Comparison of ENCODE assay signal across 8 mouse cellular contexts in genomic region chr12:84100071-84100470, GRCm38 (mm10). TPM values are rescaled to one million over a fixed set of nuclear protein-coding genes. Genes with fewer than 3 reads are reported as not detected.
DNase-seq lines count a peak whose midpoint lies in the region; ATAC-seq and TF ChIP-seq lines count a peak whose summit lies in the region.

No protein-coding gene starts in this region.

- no peaks in the 10 kb centered on the region; the same call in 1 of the 2 replicates for H3K9me3 ChIP-seq in heart, embryonic 10.5 days
- H3K9me3 ChIP-seq in neural tube, embryonic 12.5 days = 0 out of 2 replicates have a peak, but pooled peaks cover 3% of the 10 kb centered on the region
- no peaks in the 10 kb centered on the region for H3K9me3 ChIP-seq in limb, embryonic 14.5 days (ENCODE audit: control insufficient read depth, low read length)
- H3K9me3 ChIP-seq in stomach, postnatal 0 days (ENCODE audit: control insufficient read depth, low read length) = no peaks in the 10 kb centered on the region

- TF ChIP-seq EP300 in stomach, postnatal 0 days (optimal IDR thresholded peaks at IDR 0.05) = no peak

- H3K27ac ChIP-seq in heart, embryonic 10.5 days = no peak overlapping the region
- no peak overlapping the region for H3K27ac ChIP-seq in neural tube, embryonic 12.5 days
- no peak overlapping the region for H3K27ac ChIP-seq in limb, embryonic 14.5 days (replicated peaks; ENCODE audit: low read depth, low read length)
- H3K27ac ChIP-seq in stomach, postnatal 0 days (replicated peaks) = no peak overlapping the region

- H3K4me3 ChIP-seq in heart, embryonic 10.5 days = peak overlapping the region; percentile 64; the same call in 1 of the 2 replicates
- no peak overlapping the region for H3K4me3 ChIP-seq in neural tube, embryonic 12.5 days
- H3K4me3 ChIP-seq in limb, embryonic 14.5 days (replicated peaks; ENCODE audit: low read length) = peak overlapping the region; percentile 49
- H3K4me3 ChIP-seq in stomach, postnatal 0 days (ENCODE audit: low read depth, low read length) = no peak overlapping the region

- TF ChIP-seq POLR2A in limb, embryonic 14.5 days (IDR thresholded peaks at IDR 0.05; ENCODE audit: borderline replicate concordance, extremely low read depth, insufficient read depth, insufficient read length) = no peak

- 0 out of 2 replicates have a peak, but pooled peaks cover 2% of the 10 kb centered on the region for H3K4me1 ChIP-seq in heart, embryonic 10.5 days
- H3K4me1 ChIP-seq in neural tube, embryonic 12.5 days = no peaks in the 10 kb centered on the region
- no peaks in the 10 kb centered on the region for H3K4me1 ChIP-seq in limb, embryonic 14.5 days (ENCODE audit: control insufficient read depth, insufficient read depth, low read length)
- H3K4me1 ChIP-seq in stomach, postnatal 0 days (replicated peaks; ENCODE audit: control insufficient read depth, insufficient read depth) = no peaks in the 10 kb centered on the region

- no peak for DNase-seq in heart, embryonic 10.5 days (ENCODE audit: low spot score)
- no peak for DNase-seq in heart, postnatal 10 days
- DNase-seq in neural tube, embryonic 10.5 days (ENCODE audit: extremely low spot score, low spot score) = no peak
- DNase-seq in limb, embryonic 14.5 days (ENCODE audit: low spot score) = no peak
- DNase-seq in stomach, postnatal 0 days (ENCODE audit: low spot score) = no peak
- DNase-seq in layer of hippocampus, adult 9-11 months = no peak
- DNase-seq in urinary bladder, adult 18-20 months (ENCODE audit: low spot score in 2 of 2) = no peak

- no peak for ATAC-seq in neural tube, embryonic 12.5 days (ENCODE audit: low FRiP score, low read depth)
- no peak for ATAC-seq in limb, embryonic 14.5 days (ENCODE audit: low FRiP score, low read depth)
- ATAC-seq in stomach, postnatal 0 days (ENCODE audit: low FRiP score, low TSS enrichment) = no peak

- peak overlapping the region; percentile 75 for H3K4me2 ChIP-seq in neural tube, embryonic 12.5 days (replicated peaks)
- peak overlapping the region; percentile 66 for H3K4me2 ChIP-seq in limb, embryonic 14.5 days (replicated peaks; ENCODE audit: low read depth, low read length, severe bottlenecking)
- H3K4me2 ChIP-seq in stomach, postnatal 0 days (replicated peaks; ENCODE audit: low read depth) = peak overlapping the region; percentile 64; the same call in 1 of the 2 replicates

- 64% methylated on average over 1 of the region's 1 CpGs for WGBS in heart, embryonic 10.5 days
- WGBS in neural tube, embryonic 12.5 days = 43% methylated on average over 1 of the region's 1 CpGs
- 69% methylated on average over 1 of the region's 1 CpGs for WGBS in limb, embryonic 14.5 days
- 50% methylated on average over 1 of the region's 1 CpGs for WGBS in stomach, postnatal 0 days

- intact Hi-C loops in heart, postnatal 10 days (cut with DNase I) = no loop called here

- H3K36me3 ChIP-seq in heart, embryonic 10.5 days = no peaks in the 10 kb centered on the region
- H3K36me3 ChIP-seq in neural tube, embryonic 12.5 days = no peaks in the 10 kb centered on the region
- no peaks in the 10 kb centered on the region for H3K36me3 ChIP-seq in limb, embryonic 14.5 days (ENCODE audit: control insufficient read depth, insufficient read depth, low read length)
- no peaks in the 10 kb centered on the region for H3K36me3 ChIP-seq in stomach, postnatal 0 days (ENCODE audit: control insufficient read depth, insufficient read depth, low read length)

- no peak overlapping the region for H3K9ac ChIP-seq in neural tube, embryonic 12.5 days
- H3K9ac ChIP-seq in limb, embryonic 14.5 days (ENCODE audit: low read depth, low read length, severe bottlenecking) = no peak overlapping the region
- H3K9ac ChIP-seq in stomach, postnatal 0 days (ENCODE audit: low read length) = no peak overlapping the region; the same call in 1 of the 2 replicates

- TF ChIP-seq CTCF in stomach, postnatal 0 days (IDR thresholded peaks at IDR 0.05; ENCODE audit: low read depth) = no peak

- no peaks in the 10 kb centered on the region for H3K27me3 ChIP-seq in heart, embryonic 10.5 days (ENCODE audit: insufficient read depth, poor library complexity, severe bottlenecking)
- no peaks in the 10 kb centered on the region for H3K27me3 ChIP-seq in neural tube, embryonic 12.5 days (replicated peaks)
- H3K27me3 ChIP-seq in limb, embryonic 14.5 days (ENCODE audit: control insufficient read depth, insufficient read depth, low read length) = no peaks in the 10 kb centered on the region
- H3K27me3 ChIP-seq in stomach, postnatal 0 days (ENCODE audit: control insufficient read depth, insufficient read depth, low read length) = no peaks in the 10 kb centered on the region

RNA-seq across cellular contexts. Expression of gene Acot6, which starts 0.4 kb away (rescaled TPM):
- 0.67 and 0.69 TPM in 2 replicates for polyA plus RNA-seq in heart, embryonic 10.5 days (2016; fragmentation: Nextera tagmentation; extraction: Ambion mirVana)
- 1 to 10 TPM; 3.3 to 3.8 TPM for total RNA-seq in heart, postnatal 10 days (2021)
- polyA plus RNA-seq in neural tube, embryonic 12.5 days (2016; fragmentation: Nextera tagmentation; extraction: Ambion mirVana) = 0.75 and 1.0 TPM in 2 replicates
- 4.0 and 4.4 TPM in 2 replicates for polyA plus RNA-seq in limb, embryonic 14.5 days (2012; rRNA removed)
- polyA plus RNA-seq in limb, embryonic 14.5 days (2014; fragmentation: Nextera tagmentation; extraction: Ambion mirVana) = 1.4 and 2.2 TPM in 2 replicates
- 1.3 TPM in 2 replicates for polyA plus RNA-seq in stomach, postnatal 0 days (2015; fragmentation: Nextera tagmentation; extraction: Ambion mirVana)

RNA-seq across cellular contexts. Expression of gene Dnal1, which starts 14.1 kb away (rescaled TPM):
- polyA plus RNA-seq in heart, embryonic 10.5 days (2016; fragmentation: Nextera tagmentation; extraction: Ambion mirVana) = 3.4 and 3.7 TPM in 2 replicates
- 10 to 100 TPM; 10.3 to 10.6 TPM for total RNA-seq in heart, postnatal 10 days (2021)
- polyA plus RNA-seq in neural tube, embryonic 12.5 days (2016; fragmentation: Nextera tagmentation; extraction: Ambion mirVana) = 6.6 and 7.0 TPM in 2 replicates
- polyA plus RNA-seq in limb, embryonic 14.5 days (2012; rRNA removed) = 15.1 and 17.0 TPM in 2 replicates
- polyA plus RNA-seq in limb, embryonic 14.5 days (2014; fragmentation: Nextera tagmentation; extraction: Ambion mirVana) = 5.9 and 6.4 TPM in 2 replicates
- polyA plus RNA-seq in stomach, postnatal 0 days (2015; fragmentation: Nextera tagmentation; extraction: Ambion mirVana) = 1.2 and 1.7 TPM in 2 replicates

RNA-seq across cellular contexts. Expression of gene Acot5, which starts 30.9 kb away (rescaled TPM):
- 0.11 TPM in 1 of 2 replicates, not detected in the other for polyA plus RNA-seq in heart, embryonic 10.5 days (2016; fragmentation: Nextera tagmentation; extraction: Ambion mirVana)
- total RNA-seq in heart, postnatal 10 days (2021) = not detected
- 0.25 TPM in 1 of 2 replicates, not detected in the other for polyA plus RNA-seq in neural tube, embryonic 12.5 days (2016; fragmentation: Nextera tagmentation; extraction: Ambion mirVana)
- polyA plus RNA-seq in limb, embryonic 14.5 days (2012; rRNA removed) = 0.10 and 0.13 TPM in 2 replicates
- not detected in 2 replicates for polyA plus RNA-seq in limb, embryonic 14.5 days (2014; fragmentation: Nextera tagmentation; extraction: Ambion mirVana)
- 0.16 TPM in 2 replicates for polyA plus RNA-seq in stomach, postnatal 0 days (2015; fragmentation: Nextera tagmentation; extraction: Ambion mirVana)

RNA-seq across cellular contexts. Expression of gene Acot3, which starts 48.1 kb away (rescaled TPM):
- polyA plus RNA-seq in heart, embryonic 10.5 days (2016; fragmentation: Nextera tagmentation; extraction: Ambion mirVana) = 0.34 and 0.60 TPM in 2 replicates
- 1 to 10 TPM; 2.6 to 3.7 TPM for total RNA-seq in heart, postnatal 10 days (2021)
- 0.65 and 0.70 TPM in 2 replicates for polyA plus RNA-seq in neural tube, embryonic 12.5 days (2016; fragmentation: Nextera tagmentation; extraction: Ambion mirVana)
- 0.01 and 0.04 TPM in 2 replicates for polyA plus RNA-seq in limb, embryonic 14.5 days (2012; rRNA removed)
- polyA plus RNA-seq in limb, embryonic 14.5 days (2014; fragmentation: Nextera tagmentation; extraction: Ambion mirVana) = not detected in 2 replicates
- polyA plus RNA-seq in stomach, postnatal 0 days (2015; fragmentation: Nextera tagmentation; extraction: Ambion mirVana) = 0.30 and 0.53 TPM in 2 replicates

RNA-seq across cellular contexts. Expression of gene Pnma1, which starts 48.2 kb away (rescaled TPM):
- polyA plus RNA-seq in heart, embryonic 10.5 days (2016; fragmentation: Nextera tagmentation; extraction: Ambion mirVana) = 0.71 and 1.1 TPM in 2 replicates
- total RNA-seq in heart, postnatal 10 days (2021) = under 1 TPM; 0.35 to 0.43 TPM
- polyA plus RNA-seq in neural tube, embryonic 12.5 days (2016; fragmentation: Nextera tagmentation; extraction: Ambion mirVana) = 2.8 and 3.2 TPM in 2 replicates
- polyA plus RNA-seq in limb, embryonic 14.5 days (2012; rRNA removed) = 0.24 and 0.39 TPM in 2 replicates
- polyA plus RNA-seq in limb, embryonic 14.5 days (2014; fragmentation: Nextera tagmentation; extraction: Ambion mirVana) = 0.55 and 0.83 TPM in 2 replicates
- 0.48 and 0.49 TPM in 2 replicates for polyA plus RNA-seq in stomach, postnatal 0 days (2015; fragmentation: Nextera tagmentation; extraction: Ambion mirVana)

Comparison
In these comparisons a context has a peak if more than half of its experiments do, and no peak if none do; other contexts are left out.
1. H3K4me3 ChIP-seq: peak in heart, embryonic 10.5 days (single experiment) and limb, embryonic 14.5 days (single experiment); none in neural tube, embryonic 12.5 days (single experiment) and stomach, postnatal 0 days (single experiment).
2. Peak in every context shown above with its lines, with median percentiles within 50 percentile points of each other: H3K4me2 ChIP-seq.